Mouse (Mus musculus) spleen, adult 2 months (tissue): ENCODE results near the gene Entpd7. TPM values are rescaled to one million over a fixed set of nuclear protein-coding genes. Genes with fewer than 3 reads are reported as not detected.

Experiments used
- DNase-seq, 2 experiments: peaks; one replicate each; pipeline versions ENCODE4 v3.0.0 to v3.0.0-alpha.2; 2012 to 2021; ENCODE audit warnings: low spot score in 2 of 2, low read depth in 1 of 2
- H3K27ac ChIP-seq: fragments of 200-500 bp; 2 replicates; pipeline ENCODE4 v1.5.1; 2012; ENCODE audit warnings: low read length, inconsistent platforms; ENCODE audit not compliant: insufficient read depth
- H3K27me3 ChIP-seq: fragments of 200-500 bp; 2 replicates; pipeline ENCODE4 v1.6.1; 2012; ENCODE audit warnings: mild to moderate bottlenecking, moderate library complexity, low read length, inconsistent platforms; ENCODE audit not compliant: control insufficient read depth, insufficient read depth
- H3K36me3 ChIP-seq: fragments of 200-500 bp; 2 replicates; pipeline ENCODE4 v1.6.1; 2012; ENCODE audit warnings: mild to moderate bottlenecking, low read length, inconsistent platforms; ENCODE audit not compliant: control insufficient read depth, insufficient read depth
- H3K4me1 ChIP-seq: fragments of 200-500 bp; 2 replicates; pipeline ENCODE4 v1.6.1; 2011; ENCODE audit warnings: inconsistent platforms; ENCODE audit not compliant: control insufficient read depth, insufficient read depth, insufficient read length
- H3K4me3 ChIP-seq: fragments of 200-500 bp; 2 replicates; pipeline ENCODE4 v1.5.1; 2011; ENCODE audit warnings: mild to moderate bottlenecking, inconsistent platforms; ENCODE audit not compliant: insufficient read depth, insufficient read length; ENCODE audit errors: extremely low read depth
- CTCF ChIP-seq: fragments of 200-500 bp; IDR thresholded peaks from 2 replicates; pipeline ENCODE4 v1.5.1; 2011; ENCODE audit warnings: mild to moderate bottlenecking, inconsistent platforms; ENCODE audit not compliant: insufficient read depth, insufficient read length, insufficient replicate concordance; ENCODE audit errors: extremely low read depth
- POLR2A ChIP-seq: fragments of 200-500 bp; IDR thresholded peaks from 2 replicates; pipeline ENCODE4 v1.6.1; 2011; ENCODE audit warnings: low read depth, low read length, inconsistent platforms
- WGBS: fragments of 180-500 bp; shearing (Covaris S2); methylation state at CpG from one replicate; pipeline ENCODE4 v1.1.7; 2018; 5-methylcytosine and 5-hydroxymethylcytosine counted together
- polyA plus RNA-seq: library from polyadenylated mRNA; depleted of rRNA; stranded (reverse); fragments of >200 nt; gene quantifications from 2 replicates; pipeline ENCODE4 v1.2.3, GENCODE M21; 2012; rRNA removed

The Entpd7 gene
- 3.5 and 4.6 TPM in 2 replicates for polyA plus RNA-seq

GRCm38 (mm10) chr19:43689419-43690246, at the start of gene Entpd7:
Entpd7 (plus strand) TSS chr19:43689672.
- Histone ChIP-seq H3K27ac (peak within 1 kb of the TSS; percentile 19; the same call in 1 of the 2 replicates), H3K4me1 (no peaks in the 10 kb centered on the region; the same call in 1 of the 2 replicates), H3K4me3 (peak within 1 kb of the TSS; percentile 89), H3K36me3 (no peaks in the 10 kb centered on the region), H3K27me3 (no peaks in the 10 kb centered on the region)
- under 1% methylated on average over 59 of the region's 60 CpGs for WGBS
- peak; percentile 82 to 91 for DNase-seq
- peak; percentile 65 for TF ChIP-seq POLR2A
- TF ChIP-seq CTCF, result no peak

- peaks cover 26% of the 10 kb centered on the region; the same call in 1 of the 2 replicates for H3K4me1 ChIP-seq
- no peaks in the 10 kb centered on the region for H3K27me3 ChIP-seq
- no peak overlapping the region for H3K4me3 ChIP-seq
- 85% methylated on average over 11 of the region's 11 CpGs for WGBS
- H3K36me3 ChIP-seq, result no peaks in the 10 kb centered on the region
- DNase-seq, result no peak
- no peak overlapping the region for H3K27ac ChIP-seq
- TF ChIP-seq CTCF, result no peak
- TF ChIP-seq POLR2A, result no peak
Observed at GRCm38 (mm10) chr19:43641833-43642232, 47.6 kb upstream of the Entpd7 start.

- Histone ChIP-seq H3K27ac (no peak overlapping the region), H3K36me3 (no peaks in the 10 kb centered on the region), H3K27me3 (no peaks in the 10 kb centered on the region), H3K4me3 (no peak overlapping the region), H3K4me1 (peaks cover 33% of the 10 kb centered on the region; the same call in 1 of the 2 replicates)
- no peak for TF ChIP-seq CTCF
- TF ChIP-seq POLR2A, result no peak
- no peak for DNase-seq
- WGBS, result 93% methylated on average over 9 of the region's 9 CpGs
Observed at GRCm38 (mm10) chr19:43642843-43643242, 46.6 kb upstream of the Entpd7 start.

- WGBS, result 32% methylated on average over 9 of the region's 9 CpGs
- H3K36me3 ChIP-seq, result no peaks in the 10 kb centered on the region
- H3K4me1 ChIP-seq, result peaks cover 41% of the 10 kb centered on the region; the same call in 1 of the 2 replicates
- no peak for DNase-seq
- peak overlapping the region; percentile 89 for H3K27ac ChIP-seq
- TF ChIP-seq POLR2A, result no peak
- no peak for TF ChIP-seq CTCF
- H3K27me3 ChIP-seq, result no peaks in the 10 kb centered on the region
- H3K4me3 ChIP-seq, result no peak overlapping the region
Observed at GRCm38 (mm10) chr19:43645508-43645907, 44.0 kb upstream of the Entpd7 start.

- TF ChIP-seq POLR2A (no peak), CTCF (no peak)
- no peak for DNase-seq
- H3K36me3 ChIP-seq, result no peaks in the 10 kb centered on the region
- H3K4me1 ChIP-seq, result peaks cover 33% of the 10 kb centered on the region; the same call in 1 of the 2 replicates
- H3K27ac ChIP-seq, result peak overlapping the region; percentile 89
- H3K4me3 ChIP-seq, result no peak overlapping the region
- WGBS, result 49% methylated on average over 7 of the region's 7 CpGs
- H3K27me3 ChIP-seq, result no peaks in the 10 kb centered on the region
Observed at GRCm38 (mm10) chr19:43646852-43647251, 42.6 kb upstream of the Entpd7 start.

- H3K27ac ChIP-seq, result peak overlapping the region; percentile 89
- no peaks in the 10 kb centered on the region for H3K27me3 ChIP-seq
- H3K4me1 ChIP-seq, result peaks cover 33% of the 10 kb centered on the region; the same call in 1 of the 2 replicates
- 26% methylated on average over 9 of the region's 9 CpGs for WGBS
- peak overlapping the region; percentile 41; the same call in 1 of the 2 replicates for H3K4me3 ChIP-seq
- DNase-seq, result peak; percentile 24 to 26
- TF ChIP-seq CTCF, result no peak
- TF ChIP-seq POLR2A, result no peak; the same call in 1 of the 2 replicates
- H3K36me3 ChIP-seq, result no peaks in the 10 kb centered on the region
Observed at GRCm38 (mm10) chr19:43647261-43647660, 42.2 kb upstream of the Entpd7 start.
